ENCODE assay signal across 8 mouse cellular contexts in the genomic region with DNA sequence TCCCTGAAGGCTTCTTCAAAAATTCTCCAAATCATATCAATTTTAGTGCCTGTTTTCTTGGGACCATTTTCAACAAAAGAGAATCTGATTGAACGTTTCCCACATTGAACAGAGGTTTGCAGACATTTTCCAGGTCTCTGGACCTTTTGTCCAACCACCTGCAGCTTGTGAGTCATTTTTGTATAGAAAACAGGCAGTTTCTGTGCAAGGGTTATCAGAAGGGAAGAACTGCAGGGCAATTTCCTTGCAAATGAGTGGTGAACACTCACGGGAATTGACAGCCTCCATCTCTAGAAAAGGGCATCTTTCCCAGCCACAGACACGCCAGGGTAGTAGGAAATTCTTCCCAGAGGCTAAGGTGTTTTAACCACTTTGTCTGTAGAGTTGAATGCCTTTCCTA. TPM values are rescaled to one million over a fixed set of nuclear protein-coding genes. Genes with fewer than 3 reads are reported as not detected.
DNase-seq lines count a peak whose midpoint lies in the region; ATAC-seq and TF ChIP-seq lines count a peak whose summit lies in the region.

No protein-coding gene starts in this region.

- TF ChIP-seq EP300 in CH12.LX (IDR thresholded peaks at IDR 0.05; ENCODE audit: low read length) = peak; percentile 85

- dilution Hi-C loops in CH12.LX (cut with MboI; ENCODE audit: extremely low pct_ligation_motif_present, extremely low pct_unique_long_range_greater_than_20kb, low sequenced_read_pairs) = no loop called here

- no peak for TF ChIP-seq CTCF in CH12.LX (conservative IDR thresholded peaks at IDR 0.05 in 1 of 2, IDR thresholded peaks at IDR 0.05 in 1 of 2; ENCODE audit: low read depth in 2 of 2, low read length in 2 of 2)

- H3K9me3 ChIP-seq in heart, embryonic 11.5 days (replicated peaks; ENCODE audit: control insufficient read depth, low read length) = no peaks in the 10 kb centered on the region
- no peaks in the 10 kb centered on the region for H3K9me3 ChIP-seq in CH12.LX (replicated peaks; ENCODE audit: low read length)
- no peaks in the 10 kb centered on the region for H3K9me3 ChIP-seq in forebrain, embryonic 13.5 days (replicated peaks)
- no peaks in the 10 kb centered on the region for H3K9me3 ChIP-seq in liver, embryonic 13.5 days (replicated peaks)

- no peak for ATAC-seq in heart, embryonic 11.5 days (replicated peaks; ENCODE audit: insufficient number of reproducible peaks, low FRiP score, low TSS enrichment)
- ATAC-seq in forebrain, embryonic 13.5 days = no peak
- no peak for ATAC-seq in liver, embryonic 13.5 days (ENCODE audit: low read depth)
- ATAC-seq in cerebellum, adult (ENCODE audit: insufficient number of reproducible peaks, low FRiP score, low TSS enrichment) = no peak

- H3K36me3 ChIP-seq in heart, embryonic 11.5 days (ENCODE audit: control insufficient read depth, insufficient read depth, low read length) = no peaks in the 10 kb centered on the region
- H3K36me3 ChIP-seq in CH12.LX (replicated peaks in 1 of 2; ENCODE audit: control insufficient read depth in 1 of 2, insufficient read depth in 1 of 2, low read length in 1 of 2) = peaks cover 0 to 14% of the 10 kb centered on the region in 2 experiments
- peaks cover 6% of the 10 kb centered on the region; the same call in 1 of the 2 replicates for H3K36me3 ChIP-seq in forebrain, embryonic 13.5 days (ENCODE audit: poor library complexity, severe bottlenecking)
- no peaks in the 10 kb centered on the region for H3K36me3 ChIP-seq in liver, embryonic 13.5 days

- H3K4me1 ChIP-seq in heart, embryonic 11.5 days (ENCODE audit: control insufficient read depth, insufficient read depth, low read length) = 0 out of 2 replicates have a peak, but pooled peaks cover 3% of the 10 kb centered on the region
- H3K4me1 ChIP-seq in CH12.LX (ENCODE audit: control insufficient read depth in 1 of 2, insufficient read depth in 2 of 2) = peaks cover 6 to 29% of the 10 kb centered on the region in 2 experiments; a peak in 3 of 4 replicates
- peaks cover 21% of the 10 kb centered on the region for H3K4me1 ChIP-seq in forebrain, embryonic 13.5 days
- peaks cover 19% of the 10 kb centered on the region for H3K4me1 ChIP-seq in liver, embryonic 13.5 days (replicated peaks)

- H3K27ac ChIP-seq in heart, embryonic 11.5 days (ENCODE audit: low read depth, low read length) = no peak overlapping the region
- no peak overlapping the region for H3K27ac ChIP-seq in CH12.LX (ENCODE audit: insufficient read depth, low read depth)
- no peak overlapping the region for H3K27ac ChIP-seq in forebrain, embryonic 13.5 days
- H3K27ac ChIP-seq in liver, embryonic 13.5 days = no peak overlapping the region

- TF ChIP-seq RAD21 in CH12.LX (IDR thresholded peaks at IDR 0.05; ENCODE audit: low read depth, low read length) = no peak

- WGBS in heart, embryonic 11.5 days (ENCODE audit: insufficient replicate concordance) = 52% methylated on average over 3 of the region's 3 CpGs
- WGBS in forebrain, embryonic 13.5 days = 44% methylated on average over 3 of the region's 3 CpGs
- WGBS in liver, embryonic 13.5 days (ENCODE audit: insufficient replicate concordance) = 60% methylated on average over 3 of the region's 3 CpGs

- DNase-seq in heart, adult 8-10 months (ENCODE audit: low spot score) = no peak
- peak; percentile 41 for DNase-seq in CH12.LX (ENCODE audit: extremely low read depth)
- DNase-seq in liver, embryonic 13.5 days = no peak
- no peak for DNase-seq in left cerebral cortex, adult 11 months (ENCODE audit: low spot score)
- DNase-seq in urinary bladder, postnatal 25 days (ENCODE audit: low spot score) = no peak

- in situ Hi-C loops in CH12.LX (cut with MboI; ENCODE audit: low pct_ligation_motif_present, low pct_unique_long_range_greater_than_20kb, low sequenced_read_pairs) = loop anchor here (10.0 kb wide), 1 partner anchor 539 kb away; no protein-coding TSS in a partner anchor

- peak overlapping the region; percentile 70 for H3K4me2 ChIP-seq in heart, embryonic 11.5 days
- peak overlapping the region; percentile 32 for H3K4me2 ChIP-seq in CH12.LX (ENCODE audit: insufficient read depth, low read depth, poor library complexity, severe bottlenecking)
- H3K4me2 ChIP-seq in forebrain, embryonic 13.5 days = peak overlapping the region; percentile 65
- peak overlapping the region; percentile 79 for H3K4me2 ChIP-seq in liver, embryonic 13.5 days

- H3K27me3 ChIP-seq in heart, embryonic 11.5 days (ENCODE audit: control insufficient read depth, insufficient read depth, low read length) = no peaks in the 10 kb centered on the region
- H3K27me3 ChIP-seq in CH12.LX (replicated peaks) = no peaks in the 10 kb centered on the region
- H3K27me3 ChIP-seq in forebrain, embryonic 13.5 days = no peaks in the 10 kb centered on the region
- no peaks in the 10 kb centered on the region for H3K27me3 ChIP-seq in liver, embryonic 13.5 days

- no peak overlapping the region for H3K9ac ChIP-seq in heart, embryonic 11.5 days (ENCODE audit: low read depth, low read length)
- peak overlapping the region; percentile 13; the same call in 1 of the 2 replicates for H3K9ac ChIP-seq in CH12.LX (ENCODE audit: insufficient read depth, low read depth)
- H3K9ac ChIP-seq in forebrain, embryonic 13.5 days = no peak overlapping the region
- peak overlapping the region; percentile 19; the same call in 1 of the 2 replicates for H3K9ac ChIP-seq in liver, embryonic 13.5 days

- no peak for TF ChIP-seq POLR2A in CH12.LX (IDR thresholded peaks at IDR 0.05; ENCODE audit: low read depth, low read length)

- H3K79me2 ChIP-seq in CH12.LX (replicated peaks; ENCODE audit: control insufficient read depth, extremely low read depth, insufficient read depth, poor library complexity, severe bottlenecking) = no peaks in the 10 kb centered on the region

- no peak overlapping the region for H3K4me3 ChIP-seq in heart, embryonic 11.5 days (ENCODE audit: low read depth, low read length)
- no peak overlapping the region for H3K4me3 ChIP-seq in CH12.LX (replicated peaks in 1 of 3; ENCODE audit: low read depth in 2 of 3, low read length in 2 of 3, poor library complexity in 1 of 3)
- no peak overlapping the region for H3K4me3 ChIP-seq in forebrain, embryonic 13.5 days
- H3K4me3 ChIP-seq in liver, embryonic 13.5 days (replicated peaks) = peak overlapping the region; percentile 75; the same call in 1 of the 2 replicates

TF ChIP-seq in CH12.LX, 34 proteins besides CTCF, POLR2A, EP300 and RAD21:
- TF ChIP-seq BHLHE40 (IDR thresholded peaks at IDR 0.05; ENCODE audit: low read depth, low read length) (peak; percentile 41; the same call in 1 of the 2 replicates), PAX5 (IDR thresholded peaks at IDR 0.05; ENCODE audit: low read length) (no peak), IRF4 (IDR thresholded peaks at IDR 0.05; ENCODE audit: low read depth, low read length) (peak; percentile 55; the same call in 1 of the 2 replicates), JUN (IDR thresholded peaks at IDR 0.05; ENCODE audit: insufficient read depth, low read depth, low read length) (peak; percentile 28; the same call in 1 of the 2 replicates), ELF1 (IDR thresholded peaks at IDR 0.05; ENCODE audit: low read depth, low read length) (0 out of 2 replicates have a peak, but pooled peaks have one; percentile 9), GABPA (IDR thresholded peaks at IDR 0.05; ENCODE audit: insufficient replicate concordance, low read depth, low read length) (no peak), JUND (conservative IDR thresholded peaks at IDR 0.05; ENCODE audit: low read depth, low read length) (peak; percentile 63; the same call in 1 of the 2 replicates), SMC3 (IDR thresholded peaks at IDR 0.05; ENCODE audit: low read depth, low read length) (no peak), TCF12 (IDR thresholded peaks at IDR 0.05; ENCODE audit: low read depth, low read length) (peak; percentile 60), SIN3A (IDR thresholded peaks at IDR 0.05; ENCODE audit: low read length) (0 out of 2 replicates have a peak, but pooled peaks have one; percentile 44), MAFK (IDR thresholded peaks at IDR 0.05; ENCODE audit: insufficient replicate concordance, low read length) (0 out of 2 replicates have a peak, but pooled peaks have one; percentile 16)

RNA-seq across cellular contexts. Expression of a gene that starts 1.0 kb away (rescaled TPM):
- 23.7 and 24.5 TPM in 2 replicates for polyA plus RNA-seq in heart, embryonic 11.5 days (2014; fragmentation: Nextera tagmentation; extraction: Ambion mirVana)
- total RNA-seq in heart, adult 8-10 months (2022) = 10 to 100 TPM; 17.7 to 19.4 (median 19.3) TPM
- total RNA-seq in CH12.LX (2012; rRNA removed) = 53.4 and 58.6 TPM in 2 replicates
- total RNA-seq in CH12.LX (2014; rRNA removed) = 83.5 and 93.1 TPM in 2 replicates
- 60.3 and 62.6 TPM in 2 replicates for polyA plus RNA-seq in CH12.LX (2012; ENCODE audit: insufficient read length, low read depth)
- 38.5 and 40.0 TPM in 2 replicates for polyA plus RNA-seq in forebrain, embryonic 13.5 days (2015; fragmentation: Nextera tagmentation; extraction: Ambion mirVana)
- polyA plus RNA-seq in liver, embryonic 13.5 days (2015; fragmentation: Nextera tagmentation; extraction: Ambion mirVana) = 24.0 and 27.9 TPM in 2 replicates

RNA-seq across cellular contexts. Expression of a gene that starts 22.1 kb away (rescaled TPM):
- 0.41 and 0.74 TPM in 2 replicates for polyA plus RNA-seq in heart, embryonic 11.5 days (2014; fragmentation: Nextera tagmentation; extraction: Ambion mirVana)
- not detected for total RNA-seq in heart, adult 8-10 months (2022)
- total RNA-seq in CH12.LX (2012; rRNA removed) (0.04 and 0.17 TPM in 2 replicates), CH12.LX (2014; rRNA removed) (0.26 TPM in 1 of 2 replicates, not detected in the other)
- not detected in 2 replicates for polyA plus RNA-seq in CH12.LX (2012; ENCODE audit: insufficient read length, low read depth)
- polyA plus RNA-seq in forebrain, embryonic 13.5 days (2015; fragmentation: Nextera tagmentation; extraction: Ambion mirVana) = 25.8 and 28.1 TPM in 2 replicates
- 0.48 and 0.96 TPM in 2 replicates for polyA plus RNA-seq in liver, embryonic 13.5 days (2015; fragmentation: Nextera tagmentation; extraction: Ambion mirVana)

RNA-seq across cellular contexts. Expression of a gene that starts 22.1 kb away (rescaled TPM):
- 20.2 and 20.9 TPM in 2 replicates for polyA plus RNA-seq in heart, embryonic 11.5 days (2014; fragmentation: Nextera tagmentation; extraction: Ambion mirVana)
- 10 to 100 TPM in 3 of 4 experiments, 1 to 10 TPM in 1; 9.5 to 12.4 (median 12.2) TPM for total RNA-seq in heart, adult 8-10 months (2022)
- total RNA-seq in CH12.LX (2012; rRNA removed) (17.6 and 17.8 TPM in 2 replicates), CH12.LX (2014; rRNA removed) (21.3 and 21.4 TPM in 2 replicates)
- 24.8 and 26.5 TPM in 2 replicates for polyA plus RNA-seq in CH12.LX (2012; ENCODE audit: insufficient read length, low read depth)
- polyA plus RNA-seq in forebrain, embryonic 13.5 days (2015; fragmentation: Nextera tagmentation; extraction: Ambion mirVana) = 12.6 and 13.4 TPM in 2 replicates
- 42.6 and 46.1 TPM in 2 replicates for polyA plus RNA-seq in liver, embryonic 13.5 days (2015; fragmentation: Nextera tagmentation; extraction: Ambion mirVana)

Comparison
In these comparisons a context has a peak if more than half of its experiments do, and no peak if none do; other contexts are left out.
1. H3K9ac ChIP-seq: peak in CH12.LX (single experiment) and liver, embryonic 13.5 days (single experiment); none in heart, embryonic 11.5 days (single experiment) and forebrain, embryonic 13.5 days (single experiment).
2. RNA of a gene that starts 22.1 kb away (polyA plus RNA-seq): 25.8 to 28.1 TPM in forebrain, embryonic 13.5 days; 0.41 to 0.74 TPM in heart, embryonic 11.5 days, 0.48 to 0.96 TPM in liver, embryonic 13.5 days and not detected in CH12.LX; every median in the first group is over 10 times any median in the second.
3. Peak in every context shown above with its lines, with median percentiles within 50 percentile points of each other: H3K4me2 ChIP-seq.